Mouse (Mus musculus) retina, adult 2 months (tissue): Measurements from ENCODE around the gene Gm19345.

ENCODE experiments used
- DNase-seq: peaks from one replicate; pipeline ENCODE4 v3.0.0-alpha.2; 2012; ENCODE audit warnings: low read depth, low spot score

The Gm19345 gene

DNA sequence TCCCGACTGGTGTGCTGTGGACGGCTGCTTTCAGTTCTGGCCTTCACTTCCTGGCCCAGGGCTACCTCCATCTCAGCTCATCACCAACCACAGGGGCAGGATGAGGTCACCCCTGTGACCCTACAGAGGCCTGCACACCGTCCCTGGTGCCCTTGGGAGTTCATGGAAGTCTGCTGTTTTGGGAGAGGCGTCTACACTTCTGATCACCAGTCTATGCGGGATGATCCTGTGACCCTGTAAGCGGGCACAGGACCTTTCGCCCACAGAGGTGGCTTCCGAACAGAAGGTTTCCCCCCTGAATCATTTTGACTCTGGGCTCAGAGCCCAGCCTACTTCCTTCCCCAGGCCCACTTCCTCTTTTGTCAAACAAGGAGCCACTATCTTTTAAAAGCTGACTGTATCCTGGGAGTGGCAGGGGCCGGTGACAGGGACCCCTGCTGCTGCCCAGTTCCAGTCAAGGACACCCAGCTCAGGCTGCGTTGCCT, 19.4 kb downstream of the Gm19345 start:
- no peak for DNase-seq

DNA sequence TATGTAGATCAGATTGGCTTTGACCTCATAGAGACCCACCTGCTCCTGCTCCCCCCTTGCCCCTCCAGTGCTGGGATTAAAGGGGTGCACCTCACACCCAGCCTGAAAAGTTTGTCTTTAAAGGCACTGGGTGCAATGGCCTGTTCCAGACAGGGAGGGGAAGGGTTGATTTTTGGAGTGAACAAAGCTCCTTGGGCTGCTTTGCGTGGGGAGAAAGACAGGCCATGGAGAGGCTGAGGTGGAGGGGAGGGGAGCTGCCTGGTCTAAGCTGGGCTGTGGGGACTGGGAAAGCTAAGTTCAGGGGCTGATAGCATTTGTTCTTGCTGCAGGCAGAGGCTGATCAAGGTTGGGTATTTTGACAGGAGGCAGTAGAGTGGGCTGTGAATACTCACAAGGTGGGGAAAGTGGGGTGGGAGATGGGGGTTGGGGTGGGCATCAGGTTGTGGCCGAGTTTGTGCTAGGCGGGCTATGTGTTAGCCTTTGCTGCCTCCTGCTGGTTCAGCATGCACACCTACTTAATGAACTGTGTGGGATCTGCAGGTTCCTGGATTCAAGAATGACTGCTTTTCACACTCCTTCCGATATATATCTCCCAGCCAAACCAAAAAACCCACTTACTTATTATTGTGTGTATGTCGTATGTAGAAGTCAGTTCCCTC, 20.3 kb downstream of the Gm19345 start:
- DNase-seq = no peak

- DNase-seq = peak; percentile 18
Observed at GRCm38 (mm10) chr7:19875948-19876682, 24.3 kb downstream of the Gm19345 start.

GRCm38 (mm10) chr7:19876781-19877425, 25.1 kb downstream of the Gm19345 start:
- no peak for DNase-seq

- no peak for DNase-seq
Observed at GRCm38 (mm10) chr7:19880754-19881153, 29.0 kb downstream of the Gm19345 start.

- no peak for DNase-seq
Observed at GRCm38 (mm10) chr7:19887849-19888248, 36.0 kb downstream of the Gm19345 start, which contains the start of gene Ceacam19. TSS of gene Ceacam19 (minus strand) at chr7:19887965.

DNA sequence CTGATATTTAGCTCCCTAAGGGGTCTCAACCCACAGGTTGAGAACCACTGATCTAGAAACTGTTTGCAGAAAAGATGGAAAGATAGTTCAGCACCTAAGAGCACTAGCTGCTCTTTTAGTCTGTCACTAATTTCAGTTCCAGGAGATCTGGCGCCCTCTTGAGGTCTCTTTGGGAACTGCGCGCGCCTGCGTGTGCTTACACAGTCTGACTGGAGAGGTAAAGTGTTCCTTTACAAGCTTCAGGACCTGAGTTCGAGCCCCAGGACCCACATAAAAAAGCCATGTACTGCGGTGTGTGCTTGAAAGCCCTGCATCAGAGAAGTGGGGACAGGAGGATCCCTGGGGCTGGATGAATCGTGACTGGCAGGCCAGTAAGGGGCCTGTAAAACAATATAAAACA, 38.1 kb downstream of the Gm19345 start:
- DNase-seq = no peak
